Mouse (Mus musculus): ENCODE results near the gene Camkv.

GRCm38 (mm10) chr9:107993013-107993412 lies 57.5 kb downstream of the Camkv start:
- TF ChIP-seq CTCF (IDR thresholded peaks at IDR 0.05; ENCODE audit: extremely low read depth, insufficient read depth, low read length), result no peak
- TF ChIP-seq POLR2A (IDR thresholded peaks at IDR 0.05; ENCODE audit: extremely low read depth, insufficient read depth, low read length), result no peak
